Mouse (Mus musculus): Measurements from ENCODE around the gene Gm11114. TPM values are rescaled to one million over a fixed set of nuclear protein-coding genes. Genes with fewer than 3 reads are reported as not detected.

Gm11114 gene
- total and polyA plus RNA-seq, 3 experiments: not detected

GRCm38 (mm10) chr9:85324158-85324875 is 11.7 kb downstream of the Gm11114 start:
- H3K9ac ChIP-seq (ENCODE audit: control insufficient read depth, low read depth, low read length, poor library complexity, severe bottlenecking): peak overlapping the region; percentile 58
- H3K79me2 ChIP-seq (ENCODE audit: control insufficient read depth, insufficient read depth, low read length, poor library complexity): peaks cover 33% of the 10 kb centered on the region
- peak overlapping the region; percentile 59 for H3K27ac ChIP-seq (ENCODE audit: control insufficient read depth, low read depth, low read length)
- H3K4me3 ChIP-seq (ENCODE audit: control insufficient read depth in 1 of 2, insufficient read depth in 1 of 2, low read depth in 2 of 2, low read length in 2 of 2): peak overlapping the region; percentile 77 to 88
- peaks cover 10 to 22% of the 10 kb centered on the region in 2 experiments; a peak in 3 of 4 replicates for H3K36me3 ChIP-seq (ENCODE audit: control insufficient read depth in 1 of 2, insufficient read depth in 2 of 2, low read length in 2 of 2)
- TF ChIP-seq EP300 (IDR thresholded peaks at IDR 0.05; ENCODE audit: low read depth in 1 of 2, low read length in 2 of 2): 0 out of 4 replicates have a peak, but pooled peaks of 1 of the 2 experiments have one; percentile 13
- TF ChIP-seq SIN3A (IDR thresholded peaks at IDR 0.05; ENCODE audit: low read length): 0 out of 2 replicates have a peak, but pooled peaks have one; percentile 16
- no peak for TF ChIP-seq MAFK (IDR thresholded peaks at IDR 0.05; ENCODE audit: borderline replicate concordance, low read depth, low read length)
- peak; percentile 73 for TF ChIP-seq ZNF384 (IDR thresholded peaks at IDR 0.05; ENCODE audit: low read depth, low read length)
- peak; percentile 32 for DNase-seq (ENCODE audit: low read depth, low spot score)
- no peaks in the 10 kb centered on the region for H3K9me3 ChIP-seq (replicated peaks; ENCODE audit: insufficient read depth, low read length)
- no peaks in the 10 kb centered on the region for H3K27me3 ChIP-seq (ENCODE audit: control insufficient read depth in 1 of 2, insufficient read depth in 2 of 2, low read length in 2 of 2)
- H3K4me1 ChIP-seq (ENCODE audit: control insufficient read depth in 1 of 2, insufficient read depth in 2 of 2, low read length in 2 of 2): peaks cover 3 to 18% of the 10 kb centered on the region in 2 experiments

- Histone ChIP-seq H3K9me3 (replicated peaks; ENCODE audit: insufficient read depth, low read length) (no peaks in the 10 kb centered on the region), H3K4me3 (ENCODE audit: control insufficient read depth in 1 of 2, insufficient read depth in 1 of 2, low read depth in 2 of 2, low read length in 2 of 2) (peak overlapping the region; percentile 77 to 88), H3K79me2 (ENCODE audit: control insufficient read depth, insufficient read depth, low read length, poor library complexity) (peaks cover 33% of the 10 kb centered on the region), H3K36me3 (ENCODE audit: control insufficient read depth in 1 of 2, insufficient read depth in 2 of 2, low read length in 2 of 2) (peaks cover 10 to 22% of the 10 kb centered on the region in 2 experiments; a peak in 3 of 4 replicates), H3K9ac (ENCODE audit: control insufficient read depth, low read depth, low read length, poor library complexity, severe bottlenecking) (peak overlapping the region; percentile 82), H3K27me3 (ENCODE audit: control insufficient read depth in 1 of 2, insufficient read depth in 2 of 2, low read length in 2 of 2) (no peaks in the 10 kb centered on the region), H3K27ac (ENCODE audit: control insufficient read depth, low read depth, low read length) (peak overlapping the region; percentile 59), H3K4me1 (ENCODE audit: control insufficient read depth in 1 of 2, insufficient read depth in 2 of 2, low read length in 2 of 2) (peaks cover 3 to 18% of the 10 kb centered on the region in 2 experiments)
- peak; percentile 89 for DNase-seq (ENCODE audit: low read depth, low spot score)
- TF ChIP-seq TAL1 (IDR thresholded peaks at IDR 0.05; ENCODE audit: low read length) (no peak), ELF1 (IDR thresholded peaks at IDR 0.05; ENCODE audit: low read depth, low read length) (0 out of 2 replicates have a peak, but pooled peaks have one; percentile 3), ZMIZ1 (IDR thresholded peaks at IDR 0.05; ENCODE audit: low read depth, low read length) (0 out of 2 replicates have a peak, but pooled peaks have one; percentile 32), KAT2A (conservative IDR thresholded peaks at IDR 0.05; ENCODE audit: low read depth, low read length) (no peak), MYC (IDR thresholded peaks at IDR 0.05; ENCODE audit: low read depth, low read length) (0 out of 2 replicates have a peak, but pooled peaks have one; percentile 55), TCF12 (IDR thresholded peaks at IDR 0.05; ENCODE audit: low read depth, low read length) (peak; percentile 73), MAZ (IDR thresholded peaks at IDR 0.05; ENCODE audit: low read depth, low read length) (peak; percentile 70; the same call in 1 of the 2 replicates), MEF2A (IDR thresholded peaks at IDR 0.05; ENCODE audit: extremely low read depth, insufficient replicate concordance, low read depth, low read length, poor library complexity, severe bottlenecking) (0 out of 2 replicates have a peak, but pooled peaks have one; percentile 7), MXI1 (IDR thresholded peaks at IDR 0.05; ENCODE audit: low read depth, low read length) (peak; percentile 67), ZC3H11A (IDR thresholded peaks at IDR 0.05; ENCODE audit: low read depth, low read length) (no peak), ZNF384 (IDR thresholded peaks at IDR 0.05; ENCODE audit: low read depth, low read length) (no peak), MAX (IDR thresholded peaks at IDR 0.05; ENCODE audit: low read length) (peak; percentile 57; the same call in 1 of the 2 replicates), ZKSCAN1 (IDR thresholded peaks at IDR 0.05; ENCODE audit: low read depth, low read length) (no peak), MAFK (IDR thresholded peaks at IDR 0.05; ENCODE audit: borderline replicate concordance, low read depth, low read length) (no peak), EP300 (IDR thresholded peaks at IDR 0.05; ENCODE audit: low read depth in 1 of 2, low read length in 2 of 2) (peak; percentile 81 to 88), HCFC1 (IDR thresholded peaks at IDR 0.05; ENCODE audit: low read depth, low read length) (no peak), NELFE (IDR thresholded peaks at IDR 0.05; ENCODE audit: low read depth, low read length) (peak; percentile 49), POLR2AphosphoS5 (IDR thresholded peaks at IDR 0.05; ENCODE audit: borderline replicate concordance, low read depth, low read length) (no peak), BHLHE40 (IDR thresholded peaks at IDR 0.05; ENCODE audit: borderline replicate concordance, low read depth, low read length) (peak; percentile 26; the same call in 1 of the 2 replicates), CTCF (IDR thresholded peaks at IDR 0.05 in 2 of 3, conservative IDR thresholded peaks at IDR 0.05 in 1 of 3; ENCODE audit: control insufficient read depth in 1 of 3, insufficient read depth in 1 of 3, low read depth in 2 of 3, low read length in 3 of 3, poor library complexity in 1 of 3, severe bottlenecking in 1 of 3) (no peak), GABPA (IDR thresholded peaks at IDR 0.05; ENCODE audit: low read depth, low read length) (no peak), ETS1 (IDR thresholded peaks at IDR 0.05; ENCODE audit: low read depth, low read length) (peak; percentile 76), MYB (IDR thresholded peaks at IDR 0.05; ENCODE audit: low read depth, low read length) (peak; percentile 79), RAD21 (IDR thresholded peaks at IDR 0.05; ENCODE audit: low read depth, low read length) (no peak; the same call in 1 of the 2 replicates), CHD2 (IDR thresholded peaks at IDR 0.05; ENCODE audit: low read length) (no peak), CHD1 (IDR thresholded peaks at IDR 0.05; ENCODE audit: low read depth, low read length) (no peak; the same call in 1 of the 2 replicates)
Observed at GRCm38 (mm10) chr9:85325201-85325868, 12.8 kb downstream of the Gm11114 start.

All from MEL (cell line).